Mouse (Mus musculus) lung, postnatal 36 days (tissue): Measurements from ENCODE around the gene Mapkap1.
A peak's percentile ranks its signal among the peaks of the same experiment; 100 is the strongest.

Experiments
- DNase-seq: peaks from one replicate; pipeline ENCODE4 v3.0.0; 2022; ENCODE audit warnings: mixed read lengths

Gene Mapkap1

GRCm38 (mm10) chr2:34533281-34533680 is 126.7 kb downstream of the Mapkap1 start:
- no peak for DNase-seq

- peak; percentile 13 for DNase-seq
These were observed 128.4 kb downstream of the Mapkap1 start for GRCm38 (mm10) chr2:34534996-34535395.

- DNase-seq = no peak
These were observed 130.8 kb downstream of the Mapkap1 start for GRCm38 (mm10) chr2:34537356-34537755.

GRCm38 (mm10) chr2:34543581-34543980 is 137.0 kb downstream of the Mapkap1 start:
- DNase-seq = no peak

GRCm38 (mm10) chr2:34544021-34544420 is 137.4 kb downstream of the Mapkap1 start:
- DNase-seq = no peak

- DNase-seq = peak; percentile 39
These were observed 138.2 kb downstream of the Mapkap1 start for GRCm38 (mm10) chr2:34544646-34545395.

- DNase-seq = peak; percentile 31
These were observed 139.7 kb downstream of the Mapkap1 start for GRCm38 (mm10) chr2:34546176-34546677.

GRCm38 (mm10) chr2:34547516-34547915 is 140.9 kb downstream of the Mapkap1 start:
- no peak for DNase-seq

- DNase-seq = no peak
These were observed 142.4 kb downstream of the Mapkap1 start for GRCm38 (mm10) chr2:34548961-34549360.

GRCm38 (mm10) chr2:34549469-34549868 is 142.9 kb downstream of the Mapkap1 start:
- DNase-seq = no peak

GRCm38 (mm10) chr2:34552772-34553171 is 146.2 kb downstream of the Mapkap1 start:
- no peak for DNase-seq

- DNase-seq = no peak
These were observed 147.1 kb downstream of the Mapkap1 start for GRCm38 (mm10) chr2:34553580-34554231.

GRCm38 (mm10) chr2:34560146-34560545 is 153.6 kb downstream of the Mapkap1 start:
- DNase-seq = no peak

GRCm38 (mm10) chr2:34563089-34563694 is 156.6 kb downstream of the Mapkap1 start:
- DNase-seq = no peak

GRCm38 (mm10) chr2:34563865-34564264 is 157.3 kb downstream of the Mapkap1 start:
- DNase-seq = no peak

- DNase-seq = no peak
These were observed 159.6 kb downstream of the Mapkap1 start for GRCm38 (mm10) chr2:34566146-34566545.

GRCm38 (mm10) chr2:34566601-34567000 is 160.0 kb downstream of the Mapkap1 start:
- no peak for DNase-seq

GRCm38 (mm10) chr2:34569131-34569530 is 162.6 kb downstream of the Mapkap1 start:
- peak; percentile 13 for DNase-seq

GRCm38 (mm10) chr2:34570378-34570777 is 163.8 kb downstream of the Mapkap1 start:
- no peak for DNase-seq

- no peak for DNase-seq
These were observed 164.5 kb downstream of the Mapkap1 start for GRCm38 (mm10) chr2:34571096-34571495.

GRCm38 (mm10) chr2:34573073-34573472 is 166.5 kb downstream of the Mapkap1 start:
- DNase-seq = no peak

GRCm38 (mm10) chr2:34588546-34588945 is 182.0 kb downstream of the Mapkap1 start:
- DNase-seq = no peak

GRCm38 (mm10) chr2:34591721-34592360 is 185.3 kb downstream of the Mapkap1 start:
- no peak for DNase-seq
